Mouse (Mus musculus): Measurements from ENCODE around the gene Olfr1424.
"Not testable (repeated sequence)": the region's sequence is repeated elsewhere in the genome, so short reads cannot be mapped to it uniquely, and the experiment has no call there.

DNA sequence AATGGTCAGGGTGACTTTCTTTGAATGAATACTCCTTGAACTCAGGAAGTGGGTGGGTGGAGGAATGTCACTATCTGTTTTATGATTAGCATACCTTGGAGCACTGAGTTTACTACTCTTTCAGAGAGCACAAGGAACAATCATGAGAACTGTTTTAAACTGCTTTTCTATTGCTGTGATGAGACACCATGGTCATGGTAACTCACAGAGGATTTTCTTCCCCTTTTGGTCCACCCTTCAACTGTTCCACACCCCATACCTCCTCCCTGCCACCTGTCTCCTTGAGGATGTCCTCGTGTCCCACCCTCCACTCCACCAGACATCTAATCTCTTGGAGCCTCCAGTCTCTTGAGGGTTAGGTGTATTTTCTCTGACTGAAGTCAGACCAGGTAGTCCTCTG, 5.3 kb upstream of the Olfr1424 start:
- not testable (repeated sequence) for TF ChIP-seq CTCF (IDR thresholded peaks at IDR 0.05; ENCODE audit: borderline replicate concordance, extremely low read depth, insufficient read depth, insufficient read length); POLR2A (IDR thresholded peaks at IDR 0.05; ENCODE audit: borderline replicate concordance, extremely low read depth, insufficient read depth, insufficient read length, poor library complexity, severe bottlenecking)

Measured in brain, embryonic 14.5 days (tissue).